8 mouse cellular contexts compared by ENCODE assay signal in the genomic region with DNA sequence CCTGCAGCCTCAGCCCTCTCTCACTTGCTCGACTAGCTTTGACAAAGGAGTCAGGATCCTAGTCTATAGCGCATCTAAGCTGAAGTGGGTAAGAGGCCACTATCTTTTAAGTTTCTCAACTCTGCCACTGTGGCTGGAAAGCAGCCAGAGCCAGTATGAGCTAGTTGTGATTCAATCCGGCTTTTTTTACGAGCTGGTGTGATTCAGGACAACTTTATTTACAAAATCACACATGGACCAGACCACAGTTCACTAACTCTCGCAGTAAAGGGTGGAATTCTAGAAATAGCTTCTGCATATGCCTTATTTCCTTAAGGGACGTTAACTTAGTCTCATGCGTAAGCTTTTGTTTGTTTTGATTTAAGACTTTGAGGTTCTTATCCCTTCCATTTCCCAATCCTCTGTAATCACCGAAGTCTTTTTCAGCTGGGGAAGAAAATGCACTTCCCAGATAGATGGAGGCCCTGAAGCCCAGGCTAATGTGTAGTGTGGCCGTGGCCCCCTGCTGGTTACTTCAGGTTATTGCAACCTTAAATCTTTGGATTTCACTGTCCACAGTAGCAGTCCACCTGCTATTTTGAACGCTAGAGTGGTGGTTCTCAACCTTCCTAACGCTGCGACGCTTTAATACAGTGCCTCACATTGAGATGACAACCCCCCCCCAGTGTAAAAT. TPM values are rescaled to one million over a fixed set of nuclear protein-coding genes. Genes with fewer than 3 reads are reported as not detected.
DNase-seq lines count a peak whose midpoint lies in the region; ATAC-seq and TF ChIP-seq lines count a peak whose summit lies in the region.
"Had no signal": no experiment of that assay in that cellular context is flagged by ENCODE, and none has a peak within 500 bp of the region (broad histone marks: within the 10 kb centered on the region; RNA-seq: fewer than 3 reads in every experiment).

No protein-coding gene starts in this region.

- H3K27me3 ChIP-seq in Patski, result no peaks in the 10 kb centered on the region
- H3K27me3 ChIP-seq in heart, embryonic 16.5 days (ENCODE audit: control insufficient read depth, insufficient read depth, low read length), result no peaks in the 10 kb centered on the region
- H3K27me3 ChIP-seq in lung, embryonic 15.5 days, result no peaks in the 10 kb centered on the region
- H3K27me3 ChIP-seq: hindbrain, embryonic 15.5 days had no signal

- H3K4me2 ChIP-seq in heart, embryonic 16.5 days (ENCODE audit: low read depth, low read length), result no peak overlapping the region
- no peak overlapping the region for H3K4me2 ChIP-seq in lung, embryonic 15.5 days
- H3K4me2 ChIP-seq: hindbrain, embryonic 15.5 days had no signal

- peak; percentile 71 for ATAC-seq in CD4-positive, CD25-positive, alpha-beta regulatory T cell, adult 4 months
- ATAC-seq in Patski, result peak; percentile 82
- peak; percentile 76 for ATAC-seq in heart, embryonic 16.5 days (replicated peaks; ENCODE audit: extremely low read depth, insufficient read depth, low FRiP score)
- ATAC-seq in lung, embryonic 15.5 days (ENCODE audit: borderline replicate concordance, extremely low read depth, low FRiP score, low TSS enrichment), result peak; percentile 58; the same call in 1 of the 2 replicates
- ATAC-seq in neutrophil, adult 5-6 weeks (ENCODE audit: extremely low read depth, insufficient number of reproducible peaks, low FRiP score, poor library complexity, severe bottlenecking), result peak; percentile 88

- in situ Hi-C loops in Patski (cut with MboI; ENCODE audit: low pct_unique_long_range_greater_than_20kb), result loop anchor here (10.0 to 25.0 kb wide), 2 partner anchors 450 to 672 kb away; a partner anchor contains a TSS

- POLR2A ChIA-PET in Patski (lab: Charles Lee), result interaction anchor here (0.5 to 1.3 kb wide), 3 partner anchors 111 to 701 kb away, joined by 3 read pairs; no protein-coding TSS in a partner anchor

- no peaks in the 10 kb centered on the region for H3K9me3 ChIP-seq in heart, embryonic 16.5 days (replicated peaks; ENCODE audit: control insufficient read depth, low read length)
- H3K9me3 ChIP-seq in lung, embryonic 15.5 days, result no peaks in the 10 kb centered on the region
- H3K9me3 ChIP-seq: hindbrain, embryonic 15.5 days had no signal

- 0 out of 2 replicates have a peak, but pooled peaks cover 2% of the 10 kb centered on the region for H3K36me3 ChIP-seq in heart, embryonic 16.5 days (ENCODE audit: control insufficient read depth, insufficient read depth)
- H3K36me3 ChIP-seq in lung, embryonic 15.5 days, result peaks cover 6% of the 10 kb centered on the region; the same call in 1 of the 2 replicates
- H3K36me3 ChIP-seq: hindbrain, embryonic 15.5 days had no signal

- peak; percentile 89 for DNase-seq in Patski (ENCODE audit: low read depth, low spot score)
- peak; percentile 81 for DNase-seq in embryo, embryonic 10.5 days (ENCODE audit: low spot score)
- DNase-seq in kidney, postnatal 36 days, result peak; percentile 58 to 65

- TF ChIP-seq CTCF in Patski (IDR thresholded peaks at IDR 0.05), result peak; percentile 87

- WGBS in heart, embryonic 16.5 days, result 32% methylated on average over 13 of the region's 13 CpGs
- WGBS in lung, embryonic 15.5 days, result 35% methylated on average over 13 of the region's 13 CpGs

- no peak overlapping the region for H3K27ac ChIP-seq in heart, embryonic 16.5 days (ENCODE audit: low read length)
- 0 out of 2 replicates have a peak overlapping the region, but pooled peaks have one; percentile 2 for H3K27ac ChIP-seq in lung, embryonic 15.5 days
- H3K27ac ChIP-seq: hindbrain, embryonic 15.5 days had no signal

- peaks cover 7% of the 10 kb centered on the region for H3K4me1 ChIP-seq in heart, embryonic 16.5 days (ENCODE audit: control insufficient read depth, insufficient read depth, low read length)
- peaks cover 15% of the 10 kb centered on the region; the same call in 1 of the 2 replicates for H3K4me1 ChIP-seq in lung, embryonic 15.5 days

- H3K4me3 ChIP-seq in heart, embryonic 16.5 days (ENCODE audit: low read length), result no peak overlapping the region
- no peak overlapping the region for H3K4me3 ChIP-seq in lung, embryonic 15.5 days
- H3K4me3 ChIP-seq: hindbrain, embryonic 15.5 days had no signal

- no peak overlapping the region for H3K9ac ChIP-seq in heart, embryonic 16.5 days (ENCODE audit: low read length)
- no peak overlapping the region for H3K9ac ChIP-seq in lung, embryonic 15.5 days
- H3K9ac ChIP-seq: hindbrain, embryonic 15.5 days had no signal

- CTCF ChIA-PET in Patski (lab: Charles Lee), result interaction anchor here (0.9 to 3.4 kb wide), 9 partner anchors 11 to 332 kb away, joined by 3 to 15 read pairs (median 4); no protein-coding TSS in a partner anchor

RNA-seq across cellular contexts. Expression of a gene that starts 5.0 kb away (rescaled TPM):
- polyA plus RNA-seq in CD4-positive, CD25-positive, alpha-beta regulatory T cell, adult 4 months (2017; shearing (Covaris generic)), result under 1 TPM; 0.20 to 0.32 TPM
- 3.2 TPM for polyA plus RNA-seq in Patski (2021)
- polyA plus RNA-seq in heart, embryonic 16.5 days (2015; fragmentation: Nextera tagmentation; extraction: Ambion mirVana), result 7.2 and 8.0 TPM in 2 replicates
- 15.1 and 16.1 TPM in 2 replicates for polyA plus RNA-seq in lung, embryonic 15.5 days (2015; fragmentation: Nextera tagmentation; extraction: Ambion mirVana)
- total RNA-seq in neutrophil, adult 5-6 weeks (2017), result 0.61 TPM in 1 of 2 replicates, not detected in the other
